Mouse (Mus musculus): Measurements from ENCODE around the gene 4930415O20Rik. TPM values are rescaled to one million over a fixed set of nuclear protein-coding genes. Genes with fewer than 3 reads are reported as not detected.

The 4930415O20Rik gene
- polyA plus RNA-seq, 1 experiment from 2014 or later, result 0.53 TPM

DNA sequence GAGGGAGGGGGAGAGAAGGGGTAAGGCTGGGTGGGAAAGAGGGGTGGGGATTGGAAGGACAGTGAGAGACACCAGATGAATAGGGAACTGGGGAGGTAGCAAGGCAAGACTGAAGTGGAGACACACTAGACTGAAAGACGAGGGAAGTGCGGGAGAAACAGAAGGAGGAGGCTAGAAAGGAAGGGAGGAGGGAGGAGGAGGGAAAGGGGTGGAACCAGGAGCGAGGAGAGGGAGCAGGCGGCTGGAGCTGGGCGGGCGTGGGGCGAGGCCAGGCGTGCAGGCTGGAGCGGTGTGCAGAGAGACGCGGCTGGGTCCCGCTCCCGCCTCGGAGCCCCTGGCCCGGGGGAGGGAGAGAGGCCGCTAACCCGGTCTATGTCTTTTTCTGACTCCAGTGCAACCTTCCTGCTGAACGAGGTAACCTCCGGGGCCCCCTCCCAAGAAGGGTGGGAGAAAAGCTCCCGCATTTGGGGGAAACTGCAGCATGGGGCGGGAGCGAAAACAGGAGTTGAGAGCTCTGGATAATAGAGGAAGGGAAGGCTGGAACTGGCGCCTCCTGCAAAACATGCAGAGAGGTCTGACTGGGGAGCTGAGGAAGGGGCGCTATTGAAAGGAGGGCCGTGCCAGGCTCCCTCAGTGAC lies 61.4 kb downstream of the 4930415O20Rik start:
- Histone ChIP-seq H3K4me3 (ENCODE audit: control insufficient read depth in 1 of 2, insufficient read depth in 1 of 2, low read depth in 1 of 2, low read length in 2 of 2) (peak overlapping the region; percentile 30 to 47), H3K36me3 (ENCODE audit: control insufficient read depth, insufficient read depth, low read length) (no peaks in the 10 kb centered on the region), H3K27ac (replicated peaks in 1 of 2; ENCODE audit: control insufficient read depth in 1 of 2, insufficient read depth in 1 of 2, low read depth in 2 of 2, low read length in 2 of 2) (no peak overlapping the region), H3K9me3 (ENCODE audit: control insufficient read depth, low read length) (no peaks in the 10 kb centered on the region), H3K4me1 (ENCODE audit: control insufficient read depth in 2 of 2, insufficient read depth in 2 of 2, low read length in 2 of 2) (peaks cover 27 to 49% of the 10 kb centered on the region in 2 experiments), H3K9ac (ENCODE audit: low read length) (peak overlapping the region; percentile 56), H3K27me3 (ENCODE audit: control insufficient read depth, insufficient read depth, low read length) (peaks cover 51% of the 10 kb centered on the region), H3K4me2 (ENCODE audit: low read length) (peak overlapping the region; percentile 66)
- WGBS, result under 1% methylated on average over 24 of the region's 25 CpGs
- 0 out of 2 replicates have a peak, but pooled peaks have one; percentile 31 for ATAC-seq (ENCODE audit: insufficient number of reproducible peaks, insufficient read depth, low FRiP score, low read depth)

DNA sequence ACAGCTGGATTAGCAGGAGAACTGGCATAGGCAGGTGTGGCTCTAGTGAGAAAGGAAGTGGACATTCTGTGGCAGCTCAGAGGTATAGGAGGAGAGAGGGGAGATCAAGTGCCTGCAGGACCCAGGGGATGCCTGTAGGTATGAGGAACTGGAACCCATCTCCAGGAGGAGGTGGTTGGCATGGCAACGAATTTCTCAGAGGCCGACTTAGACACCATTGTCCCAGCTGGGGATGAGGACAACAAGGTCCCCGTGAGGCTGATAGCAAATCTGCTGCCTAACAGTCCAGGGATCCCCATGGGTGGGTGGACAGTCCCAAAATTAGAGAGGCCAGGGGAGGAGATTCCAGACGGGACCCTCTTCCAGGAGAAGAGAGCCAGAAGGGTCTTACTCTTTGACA lies 62.1 kb downstream of the 4930415O20Rik start:
- Histone ChIP-seq H3K27ac (replicated peaks in 1 of 2; ENCODE audit: control insufficient read depth in 1 of 2, insufficient read depth in 1 of 2, low read depth in 2 of 2, low read length in 2 of 2) (no peak overlapping the region), H3K9me3 (ENCODE audit: control insufficient read depth, low read length) (no peaks in the 10 kb centered on the region), H3K4me2 (ENCODE audit: low read length) (peak overlapping the region; percentile 95), H3K9ac (ENCODE audit: low read length) (no peak overlapping the region), H3K27me3 (ENCODE audit: control insufficient read depth, insufficient read depth, low read length) (peaks cover 51% of the 10 kb centered on the region), H3K4me3 (ENCODE audit: control insufficient read depth in 1 of 2, insufficient read depth in 1 of 2, low read depth in 1 of 2, low read length in 2 of 2) (peak overlapping the region in 1 of 2 experiments; percentile 30; a peak in 2 of 4 replicates), H3K4me1 (ENCODE audit: control insufficient read depth in 2 of 2, insufficient read depth in 2 of 2, low read length in 2 of 2) (peaks cover 27 to 49% of the 10 kb centered on the region in 2 experiments), H3K36me3 (ENCODE audit: control insufficient read depth, insufficient read depth, low read length) (no peaks in the 10 kb centered on the region)
- no peak for ATAC-seq (ENCODE audit: insufficient number of reproducible peaks, insufficient read depth, low FRiP score, low read depth)
- 3% methylated on average over 4 of the region's 4 CpGs for WGBS

GRCm38 (mm10) chr15:98633822-98634470 lies 63.1 kb downstream of the 4930415O20Rik start:
- H3K9ac ChIP-seq (ENCODE audit: low read length), result peak overlapping the region; percentile 79
- peak overlapping the region; percentile 95 for H3K4me2 ChIP-seq (ENCODE audit: low read length)
- H3K36me3 ChIP-seq (ENCODE audit: control insufficient read depth, insufficient read depth, low read length), result no peaks in the 10 kb centered on the region
- no peaks in the 10 kb centered on the region for H3K9me3 ChIP-seq (ENCODE audit: control insufficient read depth, low read length)
- WGBS, result 2% methylated on average over 25 of the region's 25 CpGs
- H3K27ac ChIP-seq (replicated peaks in 1 of 2; ENCODE audit: control insufficient read depth in 1 of 2, insufficient read depth in 1 of 2, low read depth in 2 of 2, low read length in 2 of 2), result no peak overlapping the region
- ATAC-seq (ENCODE audit: insufficient number of reproducible peaks, insufficient read depth, low FRiP score, low read depth), result no peak
- H3K27me3 ChIP-seq (ENCODE audit: control insufficient read depth, insufficient read depth, low read length), result peaks cover 51% of the 10 kb centered on the region
- H3K4me1 ChIP-seq (ENCODE audit: control insufficient read depth in 2 of 2, insufficient read depth in 2 of 2, low read length in 2 of 2), result peaks cover 21 to 43% of the 10 kb centered on the region in 2 experiments
- H3K4me3 ChIP-seq (ENCODE audit: control insufficient read depth in 1 of 2, insufficient read depth in 1 of 2, low read depth in 1 of 2, low read length in 2 of 2), result peak overlapping the region; percentile 81 to 82

- Histone ChIP-seq H3K4me3 (ENCODE audit: control insufficient read depth in 1 of 2, insufficient read depth in 1 of 2, low read depth in 1 of 2, low read length in 2 of 2) (peak overlapping the region; percentile 81 to 82), H3K27ac (replicated peaks in 1 of 2; ENCODE audit: control insufficient read depth in 1 of 2, insufficient read depth in 1 of 2, low read depth in 2 of 2, low read length in 2 of 2) (0 out of 4 replicates have a peak overlapping the region, but pooled peaks of 1 of the 2 experiments have one; percentile 25), H3K9me3 (ENCODE audit: control insufficient read depth, low read length) (no peaks in the 10 kb centered on the region), H3K4me1 (ENCODE audit: control insufficient read depth in 2 of 2, insufficient read depth in 2 of 2, low read length in 2 of 2) (peaks cover 17 to 37% of the 10 kb centered on the region in 2 experiments), H3K36me3 (ENCODE audit: control insufficient read depth, insufficient read depth, low read length) (no peaks in the 10 kb centered on the region), H3K27me3 (ENCODE audit: control insufficient read depth, insufficient read depth, low read length) (peaks cover 49% of the 10 kb centered on the region), H3K4me2 (ENCODE audit: low read length) (peak overlapping the region; percentile 95), H3K9ac (ENCODE audit: low read length) (peak overlapping the region; percentile 79)
- WGBS, result 2% methylated on average over 51 of the region's 65 CpGs
- ATAC-seq (ENCODE audit: insufficient number of reproducible peaks, insufficient read depth, low FRiP score, low read depth), result peak; percentile 45; the same call in 1 of the 2 replicates
These were observed 63.8 kb downstream of the 4930415O20Rik start for GRCm38 (mm10) chr15:98634541-98635081.

GRCm38 (mm10) chr15:98635291-98635841 lies 64.6 kb downstream of the 4930415O20Rik start:
- Histone ChIP-seq H3K27me3 (ENCODE audit: control insufficient read depth, insufficient read depth, low read length) (peaks cover 41% of the 10 kb centered on the region), H3K27ac (replicated peaks in 1 of 2; ENCODE audit: control insufficient read depth in 1 of 2, insufficient read depth in 1 of 2, low read depth in 2 of 2, low read length in 2 of 2) (no peak overlapping the region)
- 5% methylated on average over 21 of the region's 21 CpGs for WGBS

DNA sequence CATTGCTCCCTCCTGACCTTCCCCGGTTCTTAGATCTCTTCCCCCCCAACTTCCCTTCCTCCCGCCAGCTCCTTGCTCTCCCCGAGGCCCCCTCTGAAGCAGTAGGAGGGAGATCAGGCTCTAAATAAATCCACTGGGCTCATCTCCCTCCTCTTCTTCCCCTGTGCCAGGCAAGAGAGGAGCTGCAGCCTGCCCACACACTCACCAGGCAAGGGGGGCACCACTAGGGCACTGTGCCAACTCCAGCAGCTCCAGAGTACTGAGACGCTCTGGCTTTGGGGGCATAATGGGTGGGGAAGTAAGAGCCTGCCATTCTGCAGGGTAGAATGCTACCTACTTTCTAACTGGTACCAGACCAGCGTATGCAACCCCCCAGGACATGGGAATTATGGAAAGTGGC lies 65.7 kb downstream of the 4930415O20Rik start:
- Histone ChIP-seq H3K4me2 (ENCODE audit: low read length) (no peak overlapping the region), H3K9me3 (ENCODE audit: control insufficient read depth, low read length) (no peaks in the 10 kb centered on the region), H3K9ac (ENCODE audit: low read length) (no peak overlapping the region), H3K27me3 (ENCODE audit: control insufficient read depth, insufficient read depth, low read length) (peaks cover 30% of the 10 kb centered on the region), H3K36me3 (ENCODE audit: control insufficient read depth, insufficient read depth, low read length) (0 out of 2 replicates have a peak, but pooled peaks cover 8% of the 10 kb centered on the region), H3K4me1 (ENCODE audit: control insufficient read depth in 2 of 2, insufficient read depth in 2 of 2, low read length in 2 of 2) (peaks cover 17 to 25% of the 10 kb centered on the region in 2 experiments), H3K27ac (replicated peaks in 1 of 2; ENCODE audit: control insufficient read depth in 1 of 2, insufficient read depth in 1 of 2, low read depth in 2 of 2, low read length in 2 of 2) (no peak overlapping the region), H3K4me3 (ENCODE audit: control insufficient read depth in 1 of 2, insufficient read depth in 1 of 2, low read depth in 1 of 2, low read length in 2 of 2) (no peak overlapping the region)
- ATAC-seq (ENCODE audit: insufficient number of reproducible peaks, insufficient read depth, low FRiP score, low read depth), result no peak
- WGBS, result 57% methylated on average over 5 of the region's 5 CpGs

More at GRCm38 (mm10) chr15:98635291-98635841, 64.6 kb downstream of the 4930415O20Rik start:
- Histone ChIP-seq H3K36me3 (ENCODE audit: control insufficient read depth, insufficient read depth, low read length) (no peaks in the 10 kb centered on the region), H3K9me3 (ENCODE audit: control insufficient read depth, low read length) (no peaks in the 10 kb centered on the region), H3K4me2 (ENCODE audit: low read length) (peak overlapping the region; percentile 95), H3K4me3 (ENCODE audit: control insufficient read depth in 1 of 2, insufficient read depth in 1 of 2, low read depth in 1 of 2, low read length in 2 of 2) (peak overlapping the region; percentile 37 to 81), H3K4me1 (ENCODE audit: control insufficient read depth in 2 of 2, insufficient read depth in 2 of 2, low read length in 2 of 2) (peaks cover 17 to 31% of the 10 kb centered on the region in 2 experiments), H3K9ac (ENCODE audit: low read length) (peak overlapping the region; percentile 79)
- ATAC-seq (ENCODE audit: insufficient number of reproducible peaks, insufficient read depth, low FRiP score, low read depth), result no peak

DNA sequence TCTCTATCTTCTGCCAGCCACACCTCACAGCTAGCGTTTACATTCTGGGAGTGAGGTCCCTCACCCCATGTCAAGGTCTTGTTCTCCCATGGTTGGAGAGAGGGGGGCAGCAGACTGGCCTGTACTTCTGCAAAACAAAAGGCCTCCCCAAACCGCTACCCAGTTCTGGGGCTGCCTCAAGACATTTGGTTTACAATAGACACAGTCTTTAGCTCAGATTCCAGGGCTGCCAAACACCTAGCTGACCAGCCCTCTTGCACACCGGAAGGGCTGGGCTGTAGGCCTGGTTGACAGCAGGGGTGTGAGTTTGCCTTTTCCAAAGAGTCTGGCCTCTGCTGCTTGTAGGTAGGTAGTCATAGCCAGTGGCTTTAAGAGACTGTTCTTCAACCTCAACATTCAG lies 66.4 kb downstream of the 4930415O20Rik start:
- H3K9ac ChIP-seq (ENCODE audit: low read length), result no peak overlapping the region
- H3K4me1 ChIP-seq (ENCODE audit: control insufficient read depth in 2 of 2, insufficient read depth in 2 of 2, low read length in 2 of 2), result peaks cover 12 to 19% of the 10 kb centered on the region in 2 experiments
- H3K36me3 ChIP-seq (ENCODE audit: control insufficient read depth, insufficient read depth, low read length), result peaks cover 9% of the 10 kb centered on the region; the same call in 1 of the 2 replicates
- H3K27ac ChIP-seq (replicated peaks in 1 of 2; ENCODE audit: control insufficient read depth in 1 of 2, insufficient read depth in 1 of 2, low read depth in 2 of 2, low read length in 2 of 2), result no peak overlapping the region
- no peak overlapping the region for H3K4me2 ChIP-seq (ENCODE audit: low read length)
- WGBS, result 56% methylated on average over 3 of the region's 3 CpGs
- ATAC-seq (ENCODE audit: insufficient number of reproducible peaks, insufficient read depth, low FRiP score, low read depth), result no peak
- no peaks in the 10 kb centered on the region for H3K9me3 ChIP-seq (ENCODE audit: control insufficient read depth, low read length)
- no peak overlapping the region for H3K4me3 ChIP-seq (ENCODE audit: control insufficient read depth in 1 of 2, insufficient read depth in 1 of 2, low read depth in 1 of 2, low read length in 2 of 2)
- peaks cover 25% of the 10 kb centered on the region for H3K27me3 ChIP-seq (ENCODE audit: control insufficient read depth, insufficient read depth, low read length)

Data from heart, embryonic 14.5 days (tissue).